Mouse (Mus musculus) thymus, postnatal 36 days (tissue): ENCODE measurements at regions not wholly inside any gene's neighbourhood (a gene's known extent, or its start where the extent isn't known, plus 50 kb on each side); places are given as distances from the start of the nearest gene placed in this dataset.
"Not testable (repeated sequence)": the region's sequence is repeated elsewhere in the genome, so short reads cannot be mapped to it uniquely, and the experiment has no call there.

Experiments used
- DNase-seq, 2 experiments: peaks; one replicate each; pipeline ENCODE4 v3.0.0; 2022; ENCODE audit warnings: mixed read lengths in 2 of 2

DNA sequence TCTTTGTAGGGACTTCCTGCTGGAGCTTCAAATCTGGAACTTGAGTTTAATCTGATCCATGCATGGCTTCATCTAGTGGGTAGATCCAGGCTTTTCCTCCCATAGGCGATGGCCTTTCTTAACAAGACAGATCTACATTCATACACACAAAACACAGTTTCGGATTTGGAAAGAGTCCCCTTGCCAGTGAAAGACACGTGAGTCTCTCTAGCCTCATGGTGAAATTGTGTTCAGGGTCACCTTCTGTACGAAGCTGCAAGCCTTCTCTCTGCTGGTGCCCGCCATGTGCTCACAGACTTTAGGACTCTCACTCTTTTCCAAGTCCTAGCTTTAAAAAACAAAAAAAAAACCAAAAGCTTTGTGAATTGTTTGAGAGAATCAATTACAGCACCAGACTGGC is 51.4 kb upstream of the Dlx2 start:
- no peak for DNase-seq

DNA sequence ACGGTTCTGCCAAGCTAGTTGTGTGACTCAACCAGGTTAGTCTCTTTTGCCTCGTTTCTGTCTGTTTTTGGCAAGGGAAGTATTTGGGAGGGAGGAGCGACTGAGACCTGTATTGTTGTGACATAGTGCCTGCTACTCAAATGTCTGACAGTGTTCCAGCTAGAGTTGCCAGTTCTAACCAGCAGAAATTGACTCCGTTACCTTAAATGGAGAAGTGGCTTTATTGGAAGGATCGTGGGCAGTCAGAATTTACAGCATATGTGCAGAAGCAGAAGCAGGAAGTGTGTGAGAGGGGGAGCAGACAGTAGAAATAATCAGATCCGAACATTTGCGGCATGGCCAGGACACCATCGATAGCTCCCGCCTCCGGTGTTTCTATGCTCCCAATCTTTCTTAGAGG is 51.8 kb upstream of the Dlx2 start:
- no peak for DNase-seq

DNA sequence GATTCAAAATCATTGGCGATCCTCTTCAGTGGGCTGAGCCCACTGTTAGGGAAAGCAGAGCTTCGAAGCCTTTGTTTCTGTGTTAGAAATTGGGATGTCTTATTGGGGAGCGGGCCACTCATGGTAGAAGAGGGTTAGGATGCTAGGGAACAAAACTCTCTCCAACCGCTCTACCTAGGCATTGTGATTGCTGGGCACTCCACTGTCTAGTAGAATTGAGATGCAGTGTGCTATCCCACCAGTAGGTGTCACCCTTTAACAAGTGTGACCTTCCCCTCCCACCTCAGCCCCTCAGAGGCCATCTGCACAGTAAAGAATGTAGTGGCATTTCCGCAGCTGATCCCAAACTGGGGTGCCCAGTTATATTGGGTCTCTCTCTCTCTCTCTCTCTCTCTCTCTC is 52.2 kb upstream of the Dlx2 start:
- peak; percentile 78 to 82 for DNase-seq

DNA sequence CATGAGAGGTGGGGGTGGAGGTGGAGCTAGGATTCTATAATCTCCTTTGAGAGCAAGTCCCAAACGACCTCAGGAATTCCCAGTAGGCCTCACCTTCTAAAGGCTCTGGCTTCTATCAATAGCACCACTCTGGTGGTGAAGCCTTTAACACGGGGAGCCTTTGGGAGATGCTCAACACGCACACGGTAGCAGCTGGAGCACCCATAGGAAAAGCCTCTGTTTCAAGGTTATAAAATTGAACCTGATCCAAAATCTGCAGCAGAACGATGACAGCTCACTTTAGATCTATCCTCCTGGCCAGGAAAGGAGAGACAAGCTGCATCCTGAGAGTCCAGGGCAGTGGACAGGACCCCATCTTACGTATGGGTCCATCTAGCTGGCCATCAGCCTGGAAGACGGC is 53.7 kb upstream of the Dlx2 start:
- DNase-seq = no peak

DNA sequence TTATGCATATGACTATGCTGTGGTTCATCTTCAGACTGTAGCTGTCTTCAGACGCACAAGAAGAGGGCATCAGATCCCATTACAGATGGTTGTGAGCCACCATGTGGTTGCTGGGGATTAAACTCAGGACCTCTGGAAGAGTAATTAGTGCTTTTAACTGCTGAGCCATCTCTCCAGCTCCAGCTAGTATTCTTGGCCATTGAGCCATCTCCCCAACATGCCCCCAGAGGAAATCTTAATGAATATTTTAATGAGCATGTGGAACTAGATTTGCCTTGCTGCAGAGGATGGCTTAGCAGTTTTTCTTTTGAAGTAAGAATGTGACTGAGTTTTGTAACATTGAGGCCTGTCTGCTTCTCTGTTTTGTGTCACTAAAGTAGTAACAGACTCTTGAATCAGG is 54.4 kb upstream of the Dlx2 start:
- DNase-seq = no peak

DNA sequence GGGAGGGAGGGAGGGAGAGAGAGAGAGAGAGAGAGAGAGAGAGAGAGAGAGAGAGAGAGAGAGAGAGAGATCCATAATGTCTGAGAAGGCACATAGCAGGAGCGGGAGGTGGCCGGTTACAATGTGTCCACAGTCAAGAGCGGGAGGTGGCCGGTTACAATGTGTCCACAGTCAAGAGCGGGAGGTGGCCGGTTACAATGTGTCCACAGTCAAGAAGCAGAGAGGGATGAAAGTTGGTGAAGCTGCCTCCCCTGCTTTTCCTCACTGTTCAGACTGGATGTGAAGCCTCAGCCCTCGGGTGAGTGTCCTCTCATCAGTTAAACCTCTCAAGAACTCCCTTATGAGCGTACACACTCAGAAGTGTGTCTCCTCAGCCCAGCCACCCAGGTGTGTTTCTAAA is 57.2 kb upstream of the Dlx2 start:
- DNase-seq = not testable (repeated sequence)

DNA sequence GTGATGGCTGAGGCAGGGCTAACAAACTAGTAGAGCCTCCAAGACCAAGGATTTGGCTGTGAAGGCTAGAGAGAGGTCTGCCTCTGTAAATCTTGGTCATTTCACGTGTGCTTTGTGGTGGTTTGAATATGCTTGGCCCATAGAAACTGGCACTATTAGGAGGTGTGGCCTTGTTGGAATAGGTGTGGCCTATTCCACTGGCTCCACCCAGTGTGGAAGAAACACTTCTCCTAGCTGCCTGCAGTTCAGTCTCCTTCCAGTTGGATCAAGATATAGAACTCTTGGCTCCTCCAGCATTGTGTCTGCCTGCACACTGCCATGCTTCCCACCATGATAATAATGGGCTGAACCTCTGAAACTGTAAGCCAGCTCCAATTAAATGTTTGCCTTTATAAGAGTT is 59.1 kb upstream of the Dlx2 start:
- no peak for DNase-seq

DNA sequence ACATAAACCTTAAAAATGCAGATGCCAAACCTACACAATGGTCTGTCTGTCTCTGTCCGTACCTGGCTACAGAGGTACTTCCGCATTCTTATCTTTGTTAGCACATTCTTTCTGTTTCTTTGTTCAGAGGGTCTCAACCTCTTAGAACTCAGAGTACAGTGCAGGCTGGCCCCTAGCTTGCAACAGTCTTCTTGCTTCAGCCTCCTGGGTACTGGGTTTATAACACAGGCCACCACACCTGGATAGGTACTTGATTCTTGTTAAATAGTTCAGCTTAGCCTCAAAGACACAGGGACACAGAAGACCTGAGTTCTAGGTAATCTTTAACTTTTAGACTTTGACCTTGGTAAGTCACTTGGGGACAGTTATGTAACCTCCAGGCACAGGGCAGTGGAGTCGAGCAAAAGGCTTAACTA is 60.5 kb upstream of the Dlx2 start:
- DNase-seq = no peak

DNA sequence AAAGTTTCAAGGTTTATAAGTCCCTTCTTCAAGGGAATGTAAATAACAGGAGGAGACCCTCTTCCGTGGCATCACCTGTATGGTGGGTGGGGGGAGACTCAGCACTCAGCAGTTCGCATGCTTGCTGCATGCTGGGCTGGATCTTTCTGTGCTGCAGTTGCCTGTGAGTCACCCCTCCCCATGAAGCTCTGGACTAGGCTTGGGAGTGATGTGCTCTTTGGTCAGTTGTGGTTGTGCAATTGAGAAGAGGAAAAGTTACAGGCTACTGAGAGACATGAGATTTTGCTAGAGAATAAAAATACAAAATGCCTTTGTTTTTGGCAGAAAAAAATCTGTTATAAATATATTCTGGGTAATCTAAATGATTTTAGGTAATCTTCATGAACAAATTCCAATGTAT is 66.7 kb upstream of the Dlx2 start:
- no peak for DNase-seq

DNA sequence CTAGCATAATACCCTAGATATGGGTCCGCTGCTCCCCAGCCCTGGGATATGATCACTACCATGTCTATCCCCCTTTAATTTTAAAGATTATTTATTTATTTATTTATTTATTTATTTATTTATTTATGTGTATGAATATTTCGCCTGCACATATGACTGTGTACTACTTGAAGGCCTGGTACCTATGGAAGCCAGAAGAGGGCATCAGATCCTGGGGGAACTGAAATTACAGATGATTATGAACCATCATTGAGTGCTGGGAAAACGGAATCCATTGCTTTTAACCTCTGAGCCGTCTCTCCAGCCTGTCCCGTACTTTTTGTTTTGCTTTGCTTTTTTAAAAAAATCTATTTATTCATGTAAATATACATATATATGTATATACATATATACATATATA is 70.0 kb upstream of the Dlx2 start:
- DNase-seq = no peak

DNA sequence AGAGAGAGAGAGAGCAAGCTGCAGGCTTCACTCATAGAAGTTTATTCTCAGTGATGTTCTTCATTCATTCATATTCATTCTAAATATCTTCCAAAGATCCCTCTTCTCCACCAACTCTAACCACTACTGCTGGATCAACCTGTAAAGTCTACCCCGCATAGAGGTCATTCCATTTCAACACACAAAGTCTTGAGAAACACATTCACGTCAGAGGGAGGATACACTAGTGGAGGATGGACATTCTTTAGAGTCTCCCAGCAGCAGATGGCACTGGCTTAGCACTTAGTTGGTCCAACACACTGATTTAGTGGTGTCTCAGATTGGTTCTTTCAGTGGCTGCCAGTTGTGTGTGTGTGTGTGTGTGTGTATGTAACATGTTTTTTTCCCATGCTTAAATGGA is 74.9 kb upstream of the Dlx2 start:
- DNase-seq = no peak

DNA sequence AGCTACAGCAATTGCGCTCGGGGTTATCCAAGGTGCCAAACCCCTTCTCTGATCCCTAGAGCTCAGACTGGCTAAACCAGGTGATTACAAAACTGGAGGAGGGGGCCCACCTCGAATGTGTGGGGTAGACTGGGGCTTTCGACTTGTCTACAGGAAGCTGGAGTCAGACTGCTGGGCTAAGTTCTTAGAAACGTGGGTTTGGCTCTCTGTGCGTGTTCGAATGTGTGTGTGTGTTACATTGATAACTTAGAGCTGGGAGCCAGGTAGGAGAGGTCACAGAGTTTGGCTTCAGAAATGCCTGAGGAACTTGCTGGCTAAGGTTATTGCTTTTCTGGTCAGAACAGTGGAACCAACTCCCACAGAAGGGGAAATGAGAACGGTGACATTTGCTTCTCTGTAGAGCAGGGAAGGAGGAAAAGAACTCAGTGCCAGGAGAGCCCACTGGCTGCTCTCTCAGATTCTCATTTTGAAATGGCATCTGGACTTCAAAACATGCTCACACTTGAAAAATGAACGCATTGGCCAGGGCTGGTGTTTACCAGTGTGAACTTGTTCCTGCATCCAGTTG is 76.1 kb upstream of the Dlx2 start:
- DNase-seq = no peak

DNA sequence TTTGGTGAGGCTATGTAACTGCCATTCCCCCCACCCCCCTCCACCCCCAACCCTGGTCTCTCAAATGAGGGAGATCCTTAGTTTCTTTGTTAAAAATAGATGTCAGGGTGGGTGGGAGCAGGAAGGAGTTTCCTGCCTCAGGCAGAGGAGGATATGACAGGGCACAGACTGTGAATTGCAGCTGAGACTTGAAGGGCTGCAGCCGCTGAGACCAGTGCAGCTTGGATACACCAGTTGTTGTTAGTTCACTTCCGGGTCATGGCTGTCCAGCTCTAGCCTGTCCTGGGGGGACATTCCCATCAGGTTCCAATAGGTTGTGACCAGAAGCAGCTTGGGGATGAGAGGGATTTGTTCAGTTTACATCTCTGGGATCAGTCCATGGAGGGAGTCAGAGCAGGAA is 76.6 kb upstream of the Dlx2 start:
- no peak for DNase-seq

DNA sequence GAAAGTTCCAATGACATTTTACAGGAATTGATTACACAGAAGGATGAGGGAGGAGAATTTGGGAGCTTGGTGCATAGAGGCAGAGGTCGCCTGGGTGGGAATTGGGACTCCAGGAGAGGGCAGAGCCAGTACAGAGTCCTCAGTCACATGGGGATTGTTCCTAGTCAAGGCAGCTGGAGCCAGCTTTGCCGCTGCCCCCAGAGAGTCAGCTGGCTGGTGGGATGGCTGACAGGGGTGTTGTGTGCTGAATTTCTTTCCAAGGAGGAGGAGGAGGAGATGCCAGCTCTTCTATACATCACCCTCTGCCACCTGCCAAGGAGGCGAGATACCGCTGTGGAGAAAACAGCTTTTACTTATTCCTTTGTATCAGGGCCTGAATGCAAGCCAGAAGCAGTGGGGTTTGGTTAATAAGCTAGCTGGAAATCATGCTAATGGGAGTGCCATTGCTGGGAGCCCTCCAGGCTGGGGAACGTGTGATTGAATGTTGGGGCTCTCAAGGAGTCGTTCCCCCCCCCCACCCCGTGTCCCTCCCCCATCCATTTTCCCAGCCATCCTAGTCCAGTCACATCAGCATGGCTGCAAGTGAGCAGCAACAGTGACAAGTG is 78.8 kb upstream of the Dlx2 start:
- DNase-seq = no peak

DNA sequence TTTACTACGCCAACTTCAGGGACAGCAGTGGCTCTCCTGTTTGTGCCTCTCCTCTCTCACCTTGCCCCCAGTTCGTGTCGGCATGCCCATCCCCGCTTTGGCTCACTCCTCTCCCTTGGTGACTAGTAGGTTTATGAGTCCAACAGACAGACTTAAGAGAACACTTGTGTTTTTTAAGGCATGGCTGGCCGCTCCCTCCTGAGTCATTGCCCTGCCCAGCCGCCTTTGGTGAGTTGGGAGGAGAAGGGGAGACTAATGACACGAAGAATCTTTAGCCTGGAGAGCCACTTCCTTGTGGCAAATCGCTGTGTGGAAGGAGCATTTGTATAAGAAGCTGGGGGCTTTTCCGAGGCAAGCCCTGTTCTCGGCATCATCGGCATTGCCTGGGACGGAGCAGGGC is 79.8 kb upstream of the Dlx2 start:
- no peak for DNase-seq

DNA sequence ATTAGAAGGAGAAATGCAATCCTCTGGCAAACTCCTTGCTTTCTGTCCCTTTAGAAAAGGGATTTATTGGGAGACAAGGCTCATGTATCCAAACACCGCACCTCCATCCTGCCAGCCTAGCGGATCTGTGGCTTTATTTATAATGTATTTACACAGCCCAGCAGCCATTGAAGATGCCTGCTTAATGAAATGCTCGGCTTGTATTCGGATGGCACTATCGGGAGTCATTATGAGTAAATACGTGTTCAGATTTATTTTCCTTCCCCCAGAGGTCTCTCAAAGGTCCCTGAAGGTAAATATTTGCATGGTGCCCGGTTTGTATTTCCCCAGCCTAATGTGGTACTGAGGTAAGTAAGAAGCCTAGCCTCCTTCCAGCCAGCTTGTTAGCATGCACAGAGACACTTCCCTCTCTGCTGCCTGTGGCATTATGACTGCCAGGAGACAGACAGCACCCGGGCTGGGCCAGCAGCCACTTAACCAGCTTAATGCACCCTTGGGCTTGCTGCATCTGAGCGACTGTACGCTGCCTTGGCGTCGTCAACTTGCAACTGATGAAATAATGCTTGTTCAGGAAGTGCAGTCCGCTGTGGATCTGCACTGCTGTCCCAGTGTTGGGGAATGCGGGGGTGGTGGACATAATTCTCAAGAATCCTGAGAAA is 80.7 kb upstream of the Dlx2 start:
- DNase-seq = no peak

DNA sequence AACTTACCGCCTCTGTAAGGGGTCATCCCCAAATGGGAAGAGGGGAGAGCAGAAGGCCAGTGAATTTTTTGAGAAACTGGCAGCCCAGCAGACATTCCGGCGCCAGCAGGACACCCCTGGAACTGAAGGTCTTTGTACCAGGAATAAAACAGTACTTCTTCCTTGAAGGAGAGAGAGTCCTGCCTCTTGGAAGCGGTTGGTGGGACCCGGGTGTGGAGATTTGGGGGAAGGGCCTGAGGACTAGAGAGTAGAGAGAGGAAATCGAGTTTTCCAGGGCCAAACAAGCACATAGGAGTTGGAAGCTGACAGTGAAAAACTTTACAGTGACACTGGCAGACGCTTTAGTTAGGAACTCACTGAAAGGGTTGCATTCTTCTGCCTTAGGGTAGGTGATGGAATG is 82.3 kb upstream of the Dlx2 start:
- no peak for DNase-seq

DNA sequence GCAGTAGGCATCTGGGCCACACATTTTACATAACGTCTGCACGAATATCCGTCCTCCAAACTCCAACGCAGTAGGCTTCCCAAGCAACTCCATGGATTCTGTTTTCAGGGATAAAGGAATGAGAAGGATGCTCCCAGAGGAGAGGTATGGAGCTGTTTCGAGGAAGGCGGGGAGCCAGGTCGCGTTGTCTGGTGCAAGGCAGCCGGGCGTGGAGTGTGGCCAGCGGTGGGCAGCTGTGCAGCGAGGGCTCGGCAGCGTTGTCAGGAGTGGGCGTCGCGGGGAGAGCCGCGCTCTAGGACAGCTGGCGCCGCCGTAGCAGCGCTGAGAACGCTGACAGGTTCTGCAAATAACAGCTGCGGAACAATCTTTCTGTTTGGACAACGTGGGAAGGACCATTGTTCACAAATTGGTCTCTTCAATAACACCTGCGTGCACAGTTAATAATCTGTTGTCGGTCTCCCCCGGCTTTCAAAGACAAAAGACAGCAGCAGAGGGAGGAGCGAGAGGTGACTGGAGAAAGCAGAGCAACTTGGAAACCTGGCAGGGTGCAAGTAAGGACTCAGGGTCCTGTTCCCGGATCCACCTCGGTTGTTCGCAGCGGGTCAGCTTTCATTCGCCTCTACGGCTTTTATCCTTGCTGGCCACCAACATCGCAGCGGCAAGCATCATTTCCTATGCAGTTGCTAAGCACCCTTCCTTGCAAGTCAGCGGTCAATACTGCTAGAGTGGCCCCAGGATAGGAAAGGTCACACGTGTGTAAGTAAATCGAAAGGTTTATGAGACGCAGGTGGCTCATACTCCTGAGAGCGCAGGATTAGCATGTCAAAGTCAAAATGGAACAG is 83.0 kb upstream of the Dlx2 start:
- DNase-seq = peak in 1 of 2 experiments; percentile 11

DNA sequence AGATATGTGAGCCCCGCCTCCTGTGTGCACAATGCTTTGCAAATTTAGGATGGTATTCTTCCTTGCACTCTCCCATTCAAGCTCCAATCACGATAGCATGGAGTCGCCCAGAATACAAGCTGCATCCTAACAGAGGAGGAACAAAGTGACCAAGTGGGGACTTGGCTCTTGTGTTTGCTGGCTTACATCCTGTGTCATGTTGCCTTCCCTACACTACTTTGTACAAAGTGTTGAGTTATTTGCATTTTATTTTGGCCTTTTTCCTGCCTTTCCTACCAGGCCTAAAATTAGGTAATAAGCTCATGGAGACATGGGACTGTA is 83.5 kb upstream of the Dlx2 start:
- no peak for DNase-seq

DNA sequence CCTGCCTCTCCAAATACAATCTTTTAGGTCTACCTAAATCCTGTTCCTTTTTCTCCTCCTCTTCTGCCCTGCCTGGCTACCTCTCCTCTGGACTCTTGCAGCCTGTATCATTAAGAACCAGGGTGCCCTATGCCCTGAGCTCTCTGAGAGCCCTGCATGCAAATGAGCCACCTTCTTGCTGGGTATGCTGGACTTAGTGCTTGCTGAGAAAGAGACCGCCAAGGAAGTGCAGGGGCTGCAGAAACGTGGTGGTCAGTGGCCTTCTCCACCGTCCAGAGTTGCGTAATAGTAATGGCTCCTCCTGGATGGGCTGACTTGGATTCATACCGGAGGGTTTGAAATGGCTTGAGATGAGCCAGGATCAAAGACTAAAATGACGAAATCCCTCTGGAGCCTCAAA is 86.9 kb upstream of the Dlx2 start:
- no peak for DNase-seq

DNA sequence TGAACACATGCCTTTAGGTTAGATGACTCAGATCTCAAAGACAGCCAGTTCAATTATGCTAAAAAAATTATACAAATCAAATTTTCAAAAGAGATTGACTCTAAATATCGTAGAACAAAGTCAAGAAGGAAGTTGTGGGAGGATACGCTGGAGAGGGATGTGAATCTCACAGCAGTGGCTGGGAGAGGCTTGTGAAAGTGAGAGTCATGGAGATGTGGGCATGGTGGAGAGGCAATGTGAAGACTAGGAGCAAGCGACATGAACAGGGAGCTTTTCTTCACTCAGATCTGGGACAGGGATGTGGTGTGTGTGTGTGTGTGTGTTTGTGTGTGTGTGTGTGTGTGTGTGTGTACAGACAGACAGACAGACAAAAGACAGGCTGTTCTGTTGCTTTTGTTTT is 87.9 kb upstream of the Dlx2 start:
- no peak for DNase-seq

DNA sequence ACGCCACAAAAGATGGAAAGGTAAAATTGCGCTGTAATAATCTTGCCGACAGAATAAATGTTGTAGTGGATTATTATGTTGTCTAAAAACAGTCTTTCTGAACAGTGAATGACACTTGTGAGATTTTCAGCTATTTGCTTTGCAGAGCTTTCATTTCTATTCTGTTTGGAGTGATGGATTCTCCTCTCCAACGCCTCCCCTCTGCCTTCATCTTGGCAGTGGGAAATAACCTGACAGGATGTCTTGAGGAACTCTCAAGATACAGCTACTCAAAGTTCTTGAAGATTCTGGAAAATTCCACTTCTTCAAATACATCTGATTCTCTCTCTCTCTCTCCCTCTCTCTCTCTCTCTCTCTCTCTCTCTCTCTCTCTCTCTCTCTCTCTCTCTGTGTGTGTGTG is 89.6 kb upstream of the Dlx2 start:
- DNase-seq = no peak

DNA sequence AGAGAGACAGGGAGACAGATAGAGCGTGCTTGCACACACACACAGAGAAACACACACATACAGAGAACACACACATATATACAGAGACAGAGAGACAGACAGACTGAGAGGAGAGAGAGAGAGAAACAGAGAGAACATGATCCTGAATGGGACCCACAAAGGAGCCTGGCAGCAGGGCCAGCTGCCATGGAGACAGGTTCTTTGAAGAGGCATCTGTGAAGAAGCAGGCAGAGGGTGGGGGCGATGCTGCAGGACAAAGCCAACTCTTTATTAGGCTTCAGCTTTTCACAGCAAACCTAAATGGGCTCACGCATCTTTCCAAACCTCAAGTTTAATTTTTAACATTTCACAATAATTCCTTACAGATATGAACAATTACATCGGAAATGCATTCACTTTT is 90.0 kb upstream of the Dlx2 start:
- no peak for DNase-seq

DNA sequence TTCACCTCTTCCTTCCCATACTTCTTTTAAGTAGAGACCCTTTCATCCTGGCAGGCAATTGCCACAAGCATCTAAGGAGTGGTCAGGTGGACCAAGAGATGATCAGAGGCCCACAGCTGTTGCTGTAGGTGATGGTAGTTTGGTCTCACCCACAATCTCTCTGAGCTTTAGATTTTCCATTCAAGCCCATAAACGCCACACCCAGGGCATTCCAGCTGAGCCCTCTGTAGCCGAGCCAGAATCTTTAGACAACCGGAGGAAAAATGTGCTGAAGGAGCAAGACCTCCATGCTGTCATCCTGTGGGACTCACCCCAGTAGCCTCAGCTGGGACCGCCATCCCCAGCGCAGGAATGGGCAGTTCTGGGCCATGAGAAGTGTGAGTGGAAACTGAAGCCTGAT is 93.7 kb upstream of the Dlx2 start:
- DNase-seq = no peak
